Mouse (Mus musculus): ENCODE data around the gene Lrrc9. TPM values are rescaled to one million over a fixed set of nuclear protein-coding genes. Genes with fewer than 3 reads are reported as not detected.

Gene Lrrc9
- 0.11 TPM for polyA plus RNA-seq (2014; fragmentation: Illumina TruSeq; extraction: RNeasy Lipid Tissue Mini Kit (QIAGEN cat#74804); ENCODE audit: low replicate concordance)

GRCm38 (mm10) chr12:72441839-72442576 is at the start of gene Lrrc9:
Lrrc9 (plus strand) TSS chr12:72441866.

GRCm38 (mm10) chr12:72408954-72409353 is 32.7 kb upstream of the Lrrc9 start, which contains the start of gene Rtn1:
Rtn1 (minus strand) TSS chr12:72409054.

GRCm38 (mm10) chr12:72536021-72536597 is 94.4 kb downstream of the Lrrc9 start, which contains the start of gene Pcnx4:
Pcnx4 (plus strand) TSS chr12:72536383.

Other genes with a start within 250 kb of the Lrrc9 start
- 12.3 TPM for gene Rtn1, start 32.8 kb upstream of the Lrrc9 start, polyA plus RNA-seq (2014; fragmentation: Illumina TruSeq; extraction: RNeasy Lipid Tissue Mini Kit (QIAGEN cat#74804); ENCODE audit: low replicate concordance)
- gene Pcnx4, start 94.5 kb downstream of the Lrrc9 start, polyA plus RNA-seq (2014; fragmentation: Illumina TruSeq; extraction: RNeasy Lipid Tissue Mini Kit (QIAGEN cat#74804); ENCODE audit: low replicate concordance), result 1.4 TPM
- not detected for gene Gm4756, start 207.8 kb downstream of the Lrrc9 start, polyA plus RNA-seq (2014; fragmentation: Illumina TruSeq; extraction: RNeasy Lipid Tissue Mini Kit (QIAGEN cat#74804); ENCODE audit: low replicate concordance)
- 27.3 TPM for gene Dhrs7, start 223.0 kb downstream of the Lrrc9 start, polyA plus RNA-seq (2014; fragmentation: Illumina TruSeq; extraction: RNeasy Lipid Tissue Mini Kit (QIAGEN cat#74804); ENCODE audit: low replicate concordance)

Measured in small intestine, adult 10 weeks (tissue).